Mouse (Mus musculus) megakaryocyte, embryonic 14.5 days (primary cell): ENCODE results near the gene Taar8b.

Experiments
- FLI1 ChIP-seq: IDR thresholded peaks from 2 replicates; pipeline ENCODE4 v1.6.1; 2012; ENCODE audit warnings: low read length, inconsistent platforms, mixed read lengths
- GATA1 ChIP-seq: IDR thresholded peaks from 3 replicates; pipeline ENCODE4 v1.6.1; 2012; ENCODE audit warnings: mixed read lengths, low read length, inconsistent platforms, borderline replicate concordance

- no peak for TF ChIP-seq GATA1
- TF ChIP-seq FLI1: no peak
Observed at GRCm38 (mm10) chr10:24111116-24111778, 19.2 kb upstream of the Taar8b start.
